Mouse (Mus musculus) T-helper 1 cell (primary cell): ENCODE results near the gene Man1a.

Source experiments
- in situ Hi-C: fragments of 300-600 bp; cut with MboI, MseI; formaldehyde crosslinking; loops from one replicate; pipeline ENCODE4 v1.15.1; 2025; ENCODE audit warnings: high pct_unique_total_duplicates

Gene Man1a

GRCm38 (mm10) chr10:54063551-54064260, 12.7 kb downstream of the Man1a start:
- in situ Hi-C loops = loop anchor here (25.0 kb wide), 1 partner anchor 451 kb away; no protein-coding TSS in a partner anchor

DNA sequence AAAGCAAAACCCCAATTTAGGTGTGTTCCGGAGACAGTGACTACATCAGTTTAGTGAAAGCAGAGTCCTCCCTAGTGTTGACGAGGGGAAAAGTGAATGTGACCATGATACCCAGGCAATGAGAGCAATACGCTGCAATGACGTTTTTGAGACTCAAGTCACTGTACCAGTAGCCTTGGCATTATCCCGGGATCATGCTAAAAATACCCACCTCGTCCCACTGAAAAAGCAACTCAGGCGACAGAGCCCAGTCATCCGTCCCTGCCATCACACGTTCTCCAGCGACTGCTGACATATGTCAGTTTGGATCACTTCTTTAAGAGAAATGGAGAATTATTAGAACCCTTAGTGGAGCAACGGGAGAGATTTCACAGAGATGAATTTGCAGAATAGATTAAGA, 13.6 kb downstream of the Man1a start:
- in situ Hi-C loops = loop anchor here (25.0 kb wide), 1 partner anchor 451 kb away; no protein-coding TSS in a partner anchor

GRCm38 (mm10) chr10:54061159-54061558, 15.2 kb downstream of the Man1a start:
- in situ Hi-C loops = loop anchor here (25.0 kb wide), 1 partner anchor 449 kb away; no protein-coding TSS in a partner anchor

- in situ Hi-C loops = loop anchor here (25.0 kb wide), 1 partner anchor 448 kb away; no protein-coding TSS in a partner anchor
These were observed 15.8 kb downstream of the Man1a start for GRCm38 (mm10) chr10:54060587-54060986.

GRCm38 (mm10) chr10:54059679-54060249, 16.6 kb downstream of the Man1a start:
- in situ Hi-C loops = loop anchor here (25.0 kb wide), 1 partner anchor 447 kb away; no protein-coding TSS in a partner anchor

- in situ Hi-C loops = loop anchor here (25.0 kb wide), 1 partner anchor 447 kb away; no protein-coding TSS in a partner anchor
These were observed 17.3 kb downstream of the Man1a start for GRCm38 (mm10) chr10:54059092-54059496.

GRCm38 (mm10) chr10:54058657-54059056, 17.8 kb downstream of the Man1a start:
- in situ Hi-C loops = loop anchor here (25.0 kb wide), 1 partner anchor 446 kb away; no protein-coding TSS in a partner anchor

DNA sequence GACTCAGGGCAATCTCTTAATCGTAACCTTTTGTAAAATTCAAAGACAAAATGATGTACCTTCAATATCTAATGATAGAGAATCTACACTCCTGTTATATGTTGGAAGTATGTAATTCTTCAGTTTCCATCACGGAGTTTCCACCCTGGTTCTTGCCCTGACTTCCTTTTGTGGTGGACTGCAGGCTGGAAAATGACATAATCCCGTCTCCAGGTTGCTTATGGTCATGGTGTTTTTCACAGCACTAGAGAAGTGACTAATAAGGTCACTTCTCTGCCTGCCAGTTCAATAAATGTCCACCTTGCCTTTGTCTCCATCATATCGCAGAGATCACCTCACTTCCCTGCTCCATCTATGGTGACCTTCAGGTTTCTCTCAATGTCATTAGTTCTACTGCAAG, 22.2 kb downstream of the Man1a start:
- in situ Hi-C loops = loop anchor here (25.0 kb wide), 1 partner anchor 442 kb away; no protein-coding TSS in a partner anchor

DNA sequence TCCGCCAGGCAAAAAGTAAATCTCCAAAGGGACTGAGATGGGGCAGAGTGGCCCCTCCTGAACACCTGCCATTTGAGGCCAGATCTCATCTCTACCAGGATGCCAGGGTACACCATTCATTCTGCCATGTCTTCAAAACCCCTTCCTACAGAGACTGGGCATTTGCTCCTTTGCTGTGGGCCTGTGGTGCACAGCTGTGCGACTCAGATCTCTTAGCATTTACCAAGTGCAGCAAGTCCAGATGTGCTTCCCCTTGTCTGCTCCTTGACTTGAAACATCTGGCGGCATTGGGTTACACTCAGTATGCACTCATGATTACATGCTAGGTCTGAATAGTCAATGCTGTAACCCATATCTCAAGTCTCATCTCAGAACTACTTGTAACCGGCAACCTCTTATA, 28.5 kb downstream of the Man1a start:
- in situ Hi-C loops = no loop called here

GRCm38 (mm10) chr10:54043358-54043757, 33.1 kb downstream of the Man1a start:
- in situ Hi-C loops = no loop called here

GRCm38 (mm10) chr10:54042212-54042840, 34.1 kb downstream of the Man1a start:
- in situ Hi-C loops = no loop called here

GRCm38 (mm10) chr10:54040261-54041165, 35.9 kb downstream of the Man1a start:
- in situ Hi-C loops = no loop called here

GRCm38 (mm10) chr10:54039754-54040153, 36.7 kb downstream of the Man1a start:
- in situ Hi-C loops = loop anchor here (5.0 kb wide), 1 partner anchor 33 kb away; no protein-coding TSS in a partner anchor

GRCm38 (mm10) chr10:54038734-54039133, 37.7 kb downstream of the Man1a start:
- in situ Hi-C loops = loop anchor here (5.0 kb wide), 1 partner anchor 34 kb away; no protein-coding TSS in a partner anchor

GRCm38 (mm10) chr10:54038180-54038579, 38.2 kb downstream of the Man1a start:
- in situ Hi-C loops = loop anchor here (5.0 kb wide), 1 partner anchor 34 kb away; no protein-coding TSS in a partner anchor

DNA sequence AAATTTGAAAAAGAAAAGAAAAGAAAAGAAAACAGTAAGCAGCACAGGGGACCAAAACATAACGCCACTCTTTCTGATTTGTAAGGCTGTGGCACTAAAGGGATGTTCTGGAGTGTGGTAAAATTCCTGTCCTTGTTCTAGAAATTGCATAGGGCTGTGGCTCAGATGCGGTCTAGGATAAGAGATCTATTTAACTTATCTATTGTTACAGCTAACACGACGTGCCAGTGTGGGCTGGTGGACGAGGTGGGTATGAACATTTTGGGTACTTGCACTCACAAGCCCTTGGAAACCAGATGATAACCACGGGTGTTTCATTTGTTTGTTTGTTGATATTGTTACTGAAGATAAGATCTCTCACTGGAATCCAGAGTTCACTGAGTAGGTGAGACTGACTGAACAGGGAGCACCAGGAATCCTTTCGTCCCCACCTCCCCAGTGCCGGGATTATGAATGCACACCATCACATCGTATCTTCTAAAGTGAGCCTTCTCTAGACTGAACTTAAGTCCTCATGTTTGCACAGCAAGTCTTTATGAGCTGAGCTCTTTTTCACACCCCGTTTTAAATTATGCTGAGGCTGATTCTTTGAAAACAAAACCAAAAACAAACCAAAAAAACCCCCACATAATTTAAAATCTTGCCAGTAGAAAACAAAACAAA, 38.9 kb downstream of the Man1a start:
- in situ Hi-C loops = loop anchor here (5.0 kb wide), 1 partner anchor 35 kb away; no protein-coding TSS in a partner anchor

DNA sequence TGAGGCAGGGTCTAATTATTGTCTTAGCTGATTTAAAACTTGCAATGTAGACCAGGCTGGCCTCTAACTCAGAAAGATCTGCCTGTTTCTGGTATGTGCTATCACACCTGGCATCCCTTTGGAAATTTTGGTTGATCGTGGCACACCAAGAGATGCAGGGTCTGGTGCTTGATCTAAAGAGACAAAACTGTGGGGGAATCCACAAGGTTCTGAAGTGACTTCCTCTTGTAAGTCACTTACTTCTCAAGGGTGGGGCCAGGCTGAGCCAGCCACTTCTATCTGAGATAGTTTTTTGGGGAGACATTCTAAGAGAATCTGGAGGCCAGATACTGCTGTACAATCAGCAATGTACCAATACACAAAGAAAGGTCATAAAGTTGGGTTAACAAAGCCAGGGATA, 40.8 kb downstream of the Man1a start:
- in situ Hi-C loops = loop anchor here (5.0 kb wide), 1 partner anchor 37 kb away; no protein-coding TSS in a partner anchor

GRCm38 (mm10) chr10:54034779-54035178, 41.6 kb downstream of the Man1a start:
- in situ Hi-C loops = loop anchor here (5.0 kb wide), 1 partner anchor 38 kb away; no protein-coding TSS in a partner anchor

- in situ Hi-C loops = no loop called here
These were observed 43.9 kb downstream of the Man1a start for GRCm38 (mm10) chr10:54032316-54033092.
